Mouse (Mus musculus): ENCODE measurements around the gene Ctsd.
"Not testable (repeated sequence)": the region's sequence is repeated elsewhere in the genome, so short reads cannot be mapped to it uniquely, and the experiment has no call there.

Gene Ctsd

DNA sequence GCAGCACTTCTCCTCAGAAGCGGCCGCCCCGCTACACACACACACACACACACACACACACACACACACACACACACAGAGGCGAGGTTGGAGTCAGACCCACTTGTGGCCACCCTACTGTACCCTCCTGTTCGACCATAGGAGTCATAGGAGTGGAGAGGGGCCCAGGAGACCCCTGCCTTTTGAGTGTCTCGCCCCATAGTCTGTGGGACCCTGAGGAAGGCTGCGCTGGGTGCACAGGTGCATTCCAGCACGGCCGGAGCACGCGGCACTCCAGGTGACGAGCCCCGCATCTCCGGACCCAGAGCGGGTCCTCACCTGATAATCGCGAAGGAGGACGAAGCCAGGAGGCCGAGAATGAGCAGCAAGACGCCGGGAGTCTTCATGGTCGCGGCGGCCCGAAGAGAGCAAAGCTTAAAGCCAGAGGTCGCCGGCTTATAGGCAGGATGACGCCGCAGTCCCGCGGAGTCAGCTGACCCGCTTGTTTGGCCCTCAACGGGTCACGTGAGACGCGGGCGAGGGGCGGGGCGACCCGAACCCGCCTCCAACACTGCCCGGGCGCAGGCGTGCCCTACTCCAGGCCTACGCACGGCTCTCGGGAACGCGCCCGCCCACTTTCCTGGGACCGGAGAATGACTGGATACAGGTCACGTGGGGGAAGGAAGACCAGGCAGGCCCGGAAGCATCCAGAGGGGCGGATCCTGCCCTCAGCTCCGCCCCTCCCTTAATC, at the start of gene Ctsd:
Ctsd (minus strand) TSS at position 620 of the 730 bp plus-strand sequence.
- DNase-seq (ENCODE audit: low read depth, low spot score), result peak; percentile 92

DNA sequence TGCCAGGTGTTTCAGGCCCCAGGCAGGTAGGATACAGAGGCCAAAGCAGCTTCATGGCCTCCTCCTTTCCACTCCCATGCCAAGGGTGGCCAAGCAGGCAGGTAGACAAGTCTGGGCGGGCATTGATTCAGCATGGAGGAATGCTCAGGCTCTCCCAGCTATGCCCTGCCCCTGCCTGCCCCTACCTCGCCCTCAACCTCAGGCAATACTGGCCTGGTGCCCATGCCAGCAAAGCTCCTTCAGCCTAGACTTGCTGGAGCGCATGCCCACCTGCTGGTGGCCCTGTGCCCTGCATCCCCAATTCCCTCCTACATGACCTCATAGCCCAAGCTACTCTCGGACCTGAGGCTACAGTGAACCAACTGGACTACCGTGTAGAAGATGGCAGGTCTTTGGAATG, 49.5 kb upstream of the Ctsd start:
- peak; percentile 32 for DNase-seq (ENCODE audit: low read depth, low spot score)

DNA sequence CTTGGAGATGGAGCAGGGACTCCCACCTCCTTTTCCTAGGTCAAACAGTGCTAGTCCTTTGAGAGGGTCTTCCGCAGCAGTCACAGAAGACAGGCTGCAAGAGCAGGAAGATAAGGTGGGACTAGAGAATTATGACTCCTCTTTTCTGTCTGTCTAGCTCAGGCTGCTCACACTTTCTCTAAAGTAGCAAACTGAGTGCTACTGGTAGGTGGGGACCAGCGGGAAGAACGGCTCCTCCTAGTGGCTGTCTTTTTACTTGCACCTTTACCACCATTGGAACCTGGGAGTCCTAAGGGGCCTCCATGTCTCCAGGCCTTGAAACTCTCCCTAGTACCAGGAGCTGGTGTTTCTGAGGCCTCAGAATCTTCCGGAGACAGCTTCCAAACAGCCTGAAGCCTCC, 47.7 kb upstream of the Ctsd start:
- DNase-seq (ENCODE audit: low read depth, low spot score), result peak; percentile 86

DNA sequence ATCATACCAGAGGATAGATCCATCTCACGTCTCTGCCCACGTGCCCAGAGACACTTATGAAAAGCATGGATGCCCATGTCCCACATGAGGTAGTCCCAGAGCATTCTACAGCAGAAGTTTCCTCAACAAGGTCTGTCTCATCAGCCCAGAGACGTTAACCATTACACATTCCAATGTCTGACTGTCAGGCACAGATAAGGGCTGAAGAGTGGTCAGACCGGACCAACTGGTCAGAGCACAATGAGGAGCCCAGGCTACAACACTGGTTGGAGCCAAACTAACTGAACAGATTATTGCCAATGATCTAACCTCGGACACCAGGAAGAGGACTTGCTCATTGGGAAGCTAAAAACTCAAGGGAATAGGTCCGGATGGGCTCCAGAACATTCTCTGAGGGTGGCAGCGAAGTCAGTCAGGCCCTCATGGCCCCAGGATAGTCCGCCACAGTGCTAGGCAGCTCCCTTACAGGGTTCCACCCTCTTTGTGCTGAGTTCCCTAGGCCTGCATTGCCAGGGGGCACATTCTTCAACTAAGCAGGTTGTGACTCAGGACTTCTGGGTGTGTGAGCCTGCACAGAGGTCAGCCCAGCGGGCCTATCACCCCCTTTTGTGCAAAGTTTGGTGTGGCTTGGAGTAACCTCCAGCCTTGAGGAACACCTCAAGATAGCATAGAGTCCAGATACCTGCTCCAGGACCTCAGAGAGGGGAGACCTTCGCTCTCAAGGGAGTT, 46.5 kb upstream of the Ctsd start, which contains the start of gene Syt8:
Syt8 (plus strand) TSS at position 714 of the 729 bp plus-strand sequence.
- DNase-seq (ENCODE audit: low read depth, low spot score), result no peak

DNA sequence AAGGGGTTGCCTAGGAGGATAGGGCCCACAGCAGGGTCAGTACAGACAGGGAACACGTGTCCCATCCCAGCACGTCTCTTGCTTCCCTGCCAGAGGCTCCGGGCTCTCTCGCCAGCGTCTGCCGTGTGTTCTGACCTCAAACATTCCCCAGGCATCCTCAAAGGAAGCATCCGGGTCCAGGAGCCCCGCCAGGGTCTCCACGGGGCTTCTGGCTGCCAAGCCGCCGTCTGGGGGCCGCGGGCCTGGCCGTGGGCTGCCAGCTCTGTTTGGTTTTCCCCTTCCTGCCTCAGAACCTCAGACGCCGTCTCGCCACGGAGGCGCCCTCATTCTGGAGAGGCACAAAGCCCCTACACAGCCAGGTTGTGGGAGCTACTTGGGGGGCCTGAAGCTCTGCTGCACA, 45.8 kb upstream of the Ctsd start:
- DNase-seq (ENCODE audit: low read depth, low spot score), result no peak

DNA sequence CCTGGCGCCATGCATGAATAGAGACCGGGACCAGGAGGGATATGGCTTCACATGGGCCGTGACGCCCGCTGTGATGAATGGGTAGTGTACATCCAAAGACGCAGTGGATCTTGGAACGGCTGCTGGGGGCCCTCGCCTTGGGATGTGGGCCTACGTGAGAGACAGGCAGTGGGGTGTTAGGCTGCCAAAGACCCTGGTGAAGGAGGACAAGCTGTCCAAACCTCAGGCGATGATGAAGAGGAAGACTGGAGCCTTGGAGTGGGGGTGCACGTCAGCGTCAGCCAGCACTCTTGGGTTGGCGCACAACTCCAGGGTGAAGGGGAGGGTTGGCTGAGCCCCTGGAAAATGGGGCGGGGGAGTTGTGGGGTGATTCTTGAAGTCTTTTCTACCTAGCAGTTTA, 43.3 kb upstream of the Ctsd start:
- no peak for DNase-seq (ENCODE audit: low read depth, low spot score)

DNA sequence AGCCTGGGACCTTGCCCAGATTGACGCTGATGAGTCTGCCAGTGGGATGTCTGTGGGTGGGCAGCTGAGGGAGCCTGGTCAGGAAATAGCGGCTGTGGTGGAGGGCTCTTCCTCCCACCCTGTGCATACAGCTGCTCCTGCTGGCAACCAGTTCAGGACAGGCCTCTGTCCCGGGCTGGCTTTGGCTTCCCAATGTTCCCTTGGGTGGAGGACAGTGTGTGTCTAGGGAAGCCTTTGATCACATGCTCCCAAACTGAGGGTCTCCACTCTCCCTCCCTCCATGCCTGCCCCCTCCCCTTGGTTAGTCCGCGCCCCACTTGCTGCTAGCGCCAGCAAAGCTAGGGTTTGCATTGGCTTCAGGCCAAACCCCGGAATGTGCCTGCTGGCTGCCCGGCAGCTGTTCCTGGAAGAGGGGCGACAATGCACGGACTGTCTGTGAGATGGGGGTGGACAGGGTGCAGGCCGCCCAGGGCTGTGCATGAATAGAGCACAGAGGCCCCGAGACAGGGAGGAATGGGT, 42.4 kb upstream of the Ctsd start:
- no peak for DNase-seq (ENCODE audit: low read depth, low spot score)

DNA sequence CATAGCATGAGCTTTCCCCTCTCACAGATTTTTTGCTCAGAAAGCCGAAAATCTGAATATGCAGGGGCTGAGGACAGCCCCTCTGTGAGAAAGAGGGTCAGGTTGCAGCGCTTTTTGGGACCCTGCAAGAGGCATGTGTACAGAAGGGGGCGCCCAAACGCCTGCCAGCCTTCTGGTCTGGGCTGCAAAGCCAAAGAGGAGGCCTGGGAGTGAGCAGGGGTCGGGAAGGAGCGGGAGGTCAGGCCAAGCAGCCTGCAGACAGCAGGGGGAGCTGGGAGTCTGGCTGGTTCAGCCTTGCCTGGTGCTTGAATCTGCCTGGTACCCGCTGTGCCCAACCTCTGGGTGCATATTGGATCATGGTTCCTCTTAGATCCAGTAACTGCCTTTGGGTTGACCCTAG, 40.4 kb upstream of the Ctsd start:
- peak; percentile 31 for DNase-seq (ENCODE audit: low read depth, low spot score)

DNA sequence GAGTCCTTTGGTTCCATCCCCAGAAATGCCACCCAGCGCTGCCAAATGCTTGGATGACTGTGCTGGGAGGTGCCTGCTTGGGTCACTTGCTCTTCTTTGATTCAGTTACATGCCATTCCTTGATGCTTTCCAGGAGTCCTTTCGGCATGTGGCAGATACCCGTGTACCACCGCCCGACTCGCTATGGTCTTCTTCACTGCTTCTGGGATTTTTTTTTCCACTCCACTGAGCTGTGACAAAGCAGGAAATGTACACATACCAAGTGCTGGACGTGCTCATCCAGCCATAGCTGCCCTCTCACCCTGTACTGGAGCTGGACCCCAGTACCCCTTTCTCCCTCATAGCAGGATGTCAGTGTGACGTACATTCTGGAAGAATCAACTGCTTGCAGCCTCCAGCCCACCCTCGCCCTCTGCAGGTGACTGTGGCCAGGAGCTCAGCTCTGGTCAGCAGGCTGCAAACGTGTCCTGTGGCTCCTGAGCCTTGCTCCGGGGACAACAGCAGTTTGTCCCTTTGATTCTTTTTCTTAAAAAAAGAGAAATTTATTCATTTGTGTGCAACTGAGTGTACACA, 37.9 kb upstream of the Ctsd start:
- DNase-seq (ENCODE audit: low read depth, low spot score), result peak; percentile 33

DNA sequence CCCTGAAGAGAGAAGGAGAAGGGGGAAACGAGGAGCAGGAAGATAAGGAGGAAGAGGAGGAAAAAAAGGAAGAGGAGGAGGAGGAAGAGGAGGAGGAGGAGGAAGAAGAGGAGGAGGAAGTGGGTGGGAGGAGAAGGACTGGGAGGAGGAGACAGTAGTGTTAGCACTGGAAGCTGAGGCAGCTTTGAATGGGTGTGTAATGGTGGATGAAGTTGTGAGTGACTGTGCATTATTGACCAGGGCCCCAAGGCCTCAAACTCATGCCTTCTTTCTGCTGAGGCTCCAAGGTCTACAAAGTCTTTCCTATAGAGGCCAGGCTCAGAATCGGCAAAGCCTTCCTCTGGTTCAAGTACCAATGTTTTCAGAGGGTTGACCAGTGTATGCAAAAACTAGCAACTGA, 34.0 kb upstream of the Ctsd start:
- no peak for DNase-seq (ENCODE audit: low read depth, low spot score)

DNA sequence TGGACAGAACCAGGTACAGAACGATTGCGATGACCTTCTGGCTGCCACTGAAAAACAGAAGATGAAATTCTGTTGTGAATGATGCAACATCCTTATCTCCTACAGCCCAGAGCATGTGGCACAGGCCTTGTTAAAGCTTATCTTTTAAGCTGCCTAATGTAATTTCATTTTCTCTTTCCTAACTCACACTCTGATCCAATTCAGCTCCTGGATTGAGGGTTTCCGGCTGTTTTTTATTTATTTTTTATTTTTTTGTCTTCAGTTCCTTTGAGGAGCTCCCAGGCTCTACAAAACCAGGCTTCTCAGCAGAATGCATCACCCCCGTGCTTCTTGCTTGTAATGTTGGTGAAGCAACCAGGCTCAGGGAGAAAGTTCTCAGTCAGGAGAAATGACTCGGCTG, 32.0 kb upstream of the Ctsd start:
- no peak for DNase-seq (ENCODE audit: low read depth, low spot score)

DNA sequence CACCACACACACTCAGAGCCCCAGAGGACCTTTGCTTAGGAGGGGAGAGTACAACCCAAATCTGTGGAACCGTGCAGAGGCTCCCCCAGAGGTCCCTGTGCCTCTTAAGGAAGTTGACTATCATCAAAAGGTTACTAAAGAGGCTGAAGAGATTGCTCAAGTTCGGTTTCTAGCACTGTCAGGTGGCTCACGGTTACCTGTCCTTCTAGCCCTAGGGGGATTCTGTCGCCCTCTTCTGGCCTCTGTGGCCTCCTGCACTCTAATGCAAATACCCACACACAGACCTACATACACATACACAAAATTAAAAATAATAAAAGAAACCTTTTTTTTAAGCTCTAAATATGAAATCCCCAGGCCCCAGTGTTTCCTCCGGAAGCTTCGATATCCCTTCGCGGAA, 30.8 kb upstream of the Ctsd start:
- DNase-seq (ENCODE audit: low read depth, low spot score), result no peak

DNA sequence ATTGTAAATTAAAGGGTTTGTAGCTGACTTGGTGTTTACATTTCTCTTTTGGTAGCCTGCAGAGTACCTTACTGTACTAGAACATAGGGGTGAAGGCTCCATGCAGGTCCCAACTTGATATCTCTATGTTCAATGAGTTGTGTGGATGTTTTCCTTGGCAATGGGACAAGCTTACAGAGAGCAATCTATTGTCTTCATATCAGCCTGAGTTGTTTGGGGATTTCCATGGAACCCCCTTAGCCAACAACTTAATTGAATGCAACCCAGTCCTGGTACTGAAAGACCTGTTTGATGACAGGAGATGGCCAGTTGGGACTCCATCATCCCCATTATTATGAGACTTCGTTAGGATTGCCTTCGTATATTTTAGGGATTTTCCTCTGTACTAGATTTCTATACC, 30.2 kb upstream of the Ctsd start:
- no peak for DNase-seq (ENCODE audit: low read depth, low spot score)

DNA sequence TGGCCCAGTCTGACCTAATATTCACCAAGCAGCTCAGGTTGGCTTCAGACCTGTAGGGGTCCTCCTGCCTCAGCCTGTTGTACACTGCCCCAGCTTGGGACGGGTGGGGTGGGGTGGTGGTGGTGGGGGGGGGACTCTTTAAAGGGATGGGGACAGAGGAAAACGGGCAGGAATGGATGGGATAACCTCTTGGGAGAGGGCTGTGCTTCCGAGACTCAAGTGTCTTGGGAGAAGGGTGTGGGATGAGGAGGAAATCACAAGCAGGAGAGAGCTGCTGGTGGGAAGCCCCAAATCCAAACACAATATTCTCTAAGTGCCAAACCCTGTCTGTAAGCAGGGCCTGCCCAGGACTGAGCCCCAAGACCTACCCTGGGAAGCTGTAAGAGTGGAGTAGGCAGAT, 28.4 kb upstream of the Ctsd start:
- no peak for DNase-seq (ENCODE audit: low read depth, low spot score)

DNA sequence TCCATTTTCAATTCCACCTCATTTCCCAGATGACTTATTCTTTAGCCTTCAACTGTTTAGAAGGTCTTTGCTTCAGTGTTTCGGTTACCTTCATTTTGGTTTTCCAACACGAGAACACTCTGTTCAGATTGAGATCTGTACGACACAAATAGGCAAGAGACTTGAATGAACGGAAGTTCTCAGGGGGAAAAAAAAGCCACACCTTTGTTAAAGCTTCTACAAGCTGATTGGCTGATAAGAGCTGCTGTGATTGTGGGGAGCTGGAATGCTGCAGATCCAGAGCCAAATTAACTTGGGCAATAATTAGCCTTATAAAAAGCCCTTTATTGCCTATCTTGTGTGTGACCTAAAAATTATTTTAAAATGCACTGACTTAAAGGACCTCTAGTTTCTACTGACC, 27.5 kb upstream of the Ctsd start:
- no peak for DNase-seq (ENCODE audit: low read depth, low spot score)

DNA sequence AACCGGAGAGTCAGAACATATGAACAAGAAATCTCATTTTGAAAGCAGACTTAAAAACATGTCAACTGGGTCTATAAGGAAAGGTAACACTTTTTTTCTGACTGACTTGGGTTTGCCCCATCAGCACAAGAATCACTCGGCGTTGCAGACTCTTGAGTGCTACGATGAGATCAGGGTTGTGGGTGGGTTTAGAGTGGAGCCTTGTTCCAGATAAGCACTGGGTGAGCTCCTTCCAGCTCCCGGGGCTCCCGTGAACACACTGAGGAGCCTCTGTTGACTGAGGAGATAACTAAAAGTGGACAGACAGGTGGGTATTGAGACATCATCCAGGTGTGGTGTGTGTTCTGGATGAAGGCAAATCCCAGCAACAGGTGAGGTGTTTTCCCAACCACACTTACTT, 25.4 kb upstream of the Ctsd start:
- DNase-seq (ENCODE audit: low read depth, low spot score), result no peak

DNA sequence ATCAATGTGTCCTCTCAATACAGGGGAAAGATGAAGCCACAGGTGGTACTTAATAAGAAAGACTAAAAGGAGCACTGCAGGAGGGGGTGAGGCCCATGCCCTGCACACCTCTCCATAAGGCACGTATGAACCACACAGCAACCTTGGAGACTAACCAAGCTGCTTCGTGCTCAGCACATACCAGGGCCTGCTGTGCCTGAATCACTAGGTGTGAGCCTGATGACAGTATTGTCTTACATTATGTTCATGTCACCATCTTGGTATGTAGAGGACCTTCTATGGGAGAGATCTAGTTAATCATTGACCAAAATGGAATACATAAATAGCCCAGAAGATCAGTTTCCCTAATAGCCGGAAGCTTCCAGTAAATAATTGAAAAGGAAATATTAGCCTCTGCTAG, 21.8 kb upstream of the Ctsd start:
- no peak for DNase-seq (ENCODE audit: low read depth, low spot score)

DNA sequence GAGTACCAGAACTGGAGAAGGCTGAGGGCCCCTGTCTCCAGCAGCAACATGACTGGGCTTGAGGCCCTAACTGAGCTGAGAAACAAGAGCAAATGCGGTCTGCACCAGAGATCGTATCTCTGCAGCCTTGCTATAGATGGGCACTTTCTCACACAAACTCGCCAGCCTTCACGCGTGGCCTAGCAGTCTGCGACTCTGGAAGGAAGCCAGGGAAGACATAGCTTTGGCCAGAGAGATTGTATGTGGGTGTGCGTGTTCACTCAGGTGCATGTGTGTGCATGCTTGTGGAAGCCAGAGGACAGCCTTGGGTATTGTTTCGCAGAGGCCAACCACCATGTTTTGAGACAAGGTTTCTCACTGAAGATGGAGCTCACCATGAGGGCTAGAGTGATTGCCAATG, 20.8 kb upstream of the Ctsd start:
- DNase-seq (ENCODE audit: low read depth, low spot score), result no peak

DNA sequence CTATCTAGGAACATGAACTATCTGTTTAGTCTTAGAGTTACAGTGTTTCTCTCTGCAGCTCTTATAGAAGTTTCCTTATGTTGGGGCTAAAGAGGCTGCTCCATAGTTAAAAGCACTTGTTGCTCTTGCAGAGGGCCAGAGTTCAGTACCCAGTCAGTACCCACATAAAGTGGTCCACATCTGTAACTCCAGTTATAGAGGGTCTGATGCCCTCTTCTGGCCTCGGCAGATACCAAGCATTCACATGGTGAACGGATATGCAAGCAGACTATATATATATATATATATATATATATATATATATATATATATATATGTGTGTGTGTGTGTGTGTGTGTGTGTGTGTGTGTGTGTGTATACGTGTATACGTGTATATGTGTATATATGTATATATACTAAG, 20.1 kb upstream of the Ctsd start:
- peak; percentile 50 for DNase-seq (ENCODE audit: low read depth, low spot score)

DNA sequence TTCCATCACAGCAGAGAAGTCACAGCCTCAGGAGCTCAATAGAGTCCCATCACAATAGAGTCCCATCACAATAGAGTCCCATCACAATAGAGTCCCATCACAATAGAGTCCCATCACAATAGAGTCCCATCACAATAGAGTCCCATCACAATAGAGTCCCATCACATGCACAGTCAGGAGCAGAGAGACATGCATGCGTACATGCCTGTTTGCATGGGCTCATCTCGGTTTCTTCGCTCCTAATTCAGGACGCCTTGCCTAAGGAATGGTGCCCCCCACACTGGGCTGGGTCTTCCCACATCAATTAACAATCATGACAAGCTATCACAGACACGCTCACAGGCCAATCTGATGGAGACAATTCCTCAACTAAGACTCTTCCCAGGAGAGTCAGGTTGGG, 17.3 kb upstream of the Ctsd start:
- DNase-seq (ENCODE audit: low read depth, low spot score), result not testable (repeated sequence)

DNA sequence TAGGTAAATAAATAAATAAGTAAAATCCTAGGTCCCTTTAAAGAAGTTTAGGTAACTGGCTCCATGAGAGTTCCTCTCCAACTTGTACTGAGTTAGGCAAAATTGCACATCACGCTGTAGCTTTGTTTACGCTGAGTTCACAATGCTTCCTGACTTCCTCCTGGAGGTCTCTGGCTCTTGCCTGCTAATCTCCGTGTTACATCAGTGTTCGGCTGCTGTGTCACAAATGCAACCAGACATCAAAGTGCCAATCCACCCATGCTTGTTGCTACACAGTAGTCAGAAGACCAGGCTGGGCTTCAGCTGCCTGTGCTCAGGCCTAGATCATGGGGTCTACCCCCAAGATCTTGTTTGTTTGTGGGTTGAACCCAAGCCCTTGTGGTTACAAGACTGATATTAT, 15.8 kb upstream of the Ctsd start:
- DNase-seq (ENCODE audit: low read depth, low spot score), result no peak

DNA sequence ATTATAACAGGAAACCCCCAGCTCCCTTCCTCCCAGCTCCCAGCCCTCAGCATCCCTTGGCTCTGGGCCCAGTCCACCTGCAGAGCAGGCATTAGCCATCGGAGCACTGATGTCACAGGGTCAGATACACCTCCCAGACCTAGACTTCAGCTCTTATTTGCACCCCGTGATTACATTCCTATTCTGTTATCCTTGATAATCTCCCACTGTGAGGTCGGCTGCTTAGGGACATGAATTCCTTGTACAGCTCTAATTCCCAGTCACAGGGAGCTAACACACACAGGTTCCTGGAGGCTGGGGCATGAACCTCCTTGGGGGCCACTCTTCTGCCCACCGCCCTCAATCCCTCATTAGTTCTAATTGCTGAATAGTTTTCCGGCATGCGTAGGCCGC, 12.9 kb upstream of the Ctsd start:
- no peak for DNase-seq (ENCODE audit: low read depth, low spot score)

All from CD4-positive, CD25-positive, alpha-beta regulatory T cell, adult 2 months (primary cell).